Mouse (Mus musculus) MEL (cell line): ENCODE measurements at regions not wholly inside any gene's neighbourhood (a gene's known extent, or its start where the extent isn't known, plus 50 kb on each side); places are given as distances from the start of the nearest gene placed in this dataset.

Experiments used
- DNase-seq: peaks from one replicate; pipeline ENCODE4 v3.0.0; 2011; ENCODE audit warnings: low read depth, low spot score
- H3K27ac ChIP-seq: 2 replicates; pipeline ENCODE4 v1.5.1; 2012; ENCODE audit warnings: low read depth, mild to moderate bottlenecking, control low read depth, low read length, moderate library complexity; ENCODE audit not compliant: control insufficient read depth
- H3K27me3 ChIP-seq, 2 experiments: fragments of 150-350 bp in 1 of 2; sonication (generic) in 1 of 2; 2 replicates each; pipeline ENCODE4 v1.6.1; 2012; ENCODE audit warnings: low read length in 2 of 2, mild to moderate bottlenecking in 2 of 2, improper control_type of control experiment in 1 of 2, moderate library complexity in 1 of 2; ENCODE audit not compliant: insufficient read depth in 2 of 2, control insufficient read depth in 1 of 2
- H3K36me3 ChIP-seq, 2 experiments: 2 replicates each; pipeline ENCODE4 v1.6.1; 2012 to 2014; ENCODE audit warnings: low read length in 2 of 2, improper control_type of control experiment in 1 of 2, inconsistent platforms in 1 of 2, mild to moderate bottlenecking in 1 of 2; ENCODE audit not compliant: insufficient read depth in 2 of 2, control insufficient read depth in 1 of 2
- H3K4me1 ChIP-seq, 2 experiments: fragments of 150-350 bp in 1 of 2; sonication (generic) in 1 of 2; 2 replicates each; pipeline ENCODE4 v1.6.1; 2012; ENCODE audit warnings: low read length in 2 of 2, improper control_type of control experiment in 1 of 2, mild to moderate bottlenecking in 1 of 2; ENCODE audit not compliant: insufficient read depth in 2 of 2, control insufficient read depth in 1 of 2
- H3K4me3 ChIP-seq, 2 experiments: fragments of 150-350 bp in 1 of 2; sonication (generic) in 1 of 2; 2 replicates each; pipeline ENCODE4 v1.5.1; 2012; ENCODE audit warnings: low read depth in 2 of 2, low read length in 2 of 2, mild to moderate bottlenecking in 2 of 2, moderate library complexity in 2 of 2, control low read depth in 1 of 2, improper control_type of control experiment in 1 of 2; ENCODE audit not compliant: control insufficient read depth in 1 of 2, insufficient read depth in 1 of 2
- H3K79me2 ChIP-seq: 2 replicates; pipeline ENCODE4 v1.6.1; 2012; ENCODE audit warnings: mild to moderate bottlenecking, low read length, moderate library complexity; ENCODE audit not compliant: control insufficient read depth, poor library complexity, insufficient read depth
- H3K9ac ChIP-seq: 2 replicates; pipeline ENCODE4 v1.6.1; 2012; ENCODE audit warnings: low read depth, mild to moderate bottlenecking, control low read depth, low read length, moderate library complexity; ENCODE audit not compliant: control insufficient read depth, poor library complexity, severe bottlenecking
- H3K9me3 ChIP-seq: fragments of 150-350 bp; sonication (generic); replicated peaks from 2 replicates; pipeline ENCODE4 v1.6.1; 2012; ENCODE audit warnings: mild to moderate bottlenecking, low read length, improper control_type of control experiment, moderate library complexity; ENCODE audit not compliant: insufficient read depth
- CHD1 ChIP-seq: IDR thresholded peaks from 2 replicates; pipeline ENCODE4 v1.6.1; 2012; ENCODE audit warnings: low read depth, mild to moderate bottlenecking, inconsistent platforms, low read length, improper control_type of control experiment
- CHD2 ChIP-seq: IDR thresholded peaks from 2 replicates; pipeline ENCODE4 v1.6.1; 2011; ENCODE audit warnings: low read length, improper control_type of control experiment
- E2F4 ChIP-seq: IDR thresholded peaks from 2 replicates; pipeline ENCODE4 v1.6.1; 2011; ENCODE audit warnings: low read depth, low read length, improper control_type of control experiment, borderline replicate concordance
- ELF1 ChIP-seq: IDR thresholded peaks from 2 replicates; pipeline ENCODE4 v1.6.1; 2014; ENCODE audit warnings: low read depth, mild to moderate bottlenecking, inconsistent platforms, low read length, improper control_type of control experiment, moderate library complexity
- EP300 ChIP-seq, 2 experiments: IDR thresholded peaks; 2 replicates each; pipeline ENCODE4 v1.6.1; 2011; ENCODE audit warnings: improper control_type of control experiment in 2 of 2, low read length in 2 of 2, low read depth in 1 of 2, mild to moderate bottlenecking in 1 of 2
- GABPA ChIP-seq: IDR thresholded peaks from 2 replicates; pipeline ENCODE4 v1.6.1; 2012; ENCODE audit warnings: low read depth, mild to moderate bottlenecking, inconsistent platforms, low read length, improper control_type of control experiment, moderate library complexity
- HCFC1 ChIP-seq: IDR thresholded peaks from 2 replicates; pipeline ENCODE4 v1.6.1; 2012; ENCODE audit warnings: low read depth, mild to moderate bottlenecking, inconsistent platforms, low read length, improper control_type of control experiment, moderate library complexity
- MAZ ChIP-seq: IDR thresholded peaks from 2 replicates; pipeline ENCODE4 v1.6.1; 2012; ENCODE audit warnings: low read depth, mild to moderate bottlenecking, inconsistent platforms, low read length, improper control_type of control experiment
- MYC ChIP-seq: IDR thresholded peaks from 2 replicates; pipeline ENCODE4 v1.6.1; 2011; ENCODE audit warnings: low read depth, mild to moderate bottlenecking, low read length, improper control_type of control experiment, moderate library complexity
- POLR2A ChIP-seq, 2 experiments: IDR thresholded peaks; 2 replicates each; pipeline ENCODE4 v1.6.1; 2011 to 2012; ENCODE audit warnings: low read length in 2 of 2, mild to moderate bottlenecking in 2 of 2, control low read depth in 1 of 2, improper control_type of control experiment in 1 of 2, low read depth in 1 of 2, moderate library complexity in 1 of 2; ENCODE audit not compliant: control insufficient read depth in 1 of 2, insufficient read depth in 1 of 2, poor library complexity in 1 of 2
- SIN3A ChIP-seq: IDR thresholded peaks from 2 replicates; pipeline ENCODE4 v1.6.1; 2012; ENCODE audit warnings: low read length, improper control_type of control experiment, inconsistent platforms
- TAL1 ChIP-seq: IDR thresholded peaks from 2 replicates; pipeline ENCODE4 v1.6.1; 2012; ENCODE audit warnings: mild to moderate bottlenecking, inconsistent platforms, low read length, moderate library complexity, mixed read lengths
- TBP ChIP-seq: IDR thresholded peaks from 2 replicates; pipeline ENCODE4 v1.8.0; 2011; ENCODE audit warnings: low read depth, low read length, improper control_type of control experiment
- UBTF ChIP-seq: IDR thresholded peaks from 2 replicates; pipeline ENCODE4 v1.6.1; 2012; ENCODE audit warnings: low read depth, mild to moderate bottlenecking, inconsistent platforms, low read length, improper control_type of control experiment, moderate library complexity, borderline replicate concordance; ENCODE audit not compliant: insufficient read depth
- USF1 ChIP-seq: IDR thresholded peaks from 2 replicates; pipeline ENCODE4 v1.6.1; 2014; ENCODE audit warnings: low read depth, mild to moderate bottlenecking, inconsistent platforms, low read length, improper control_type of control experiment, moderate library complexity
- ZC3H11A ChIP-seq: IDR thresholded peaks from 2 replicates; pipeline ENCODE4 v1.6.1; 2012; ENCODE audit warnings: low read depth, mild to moderate bottlenecking, inconsistent platforms, low read length, improper control_type of control experiment

DNA sequence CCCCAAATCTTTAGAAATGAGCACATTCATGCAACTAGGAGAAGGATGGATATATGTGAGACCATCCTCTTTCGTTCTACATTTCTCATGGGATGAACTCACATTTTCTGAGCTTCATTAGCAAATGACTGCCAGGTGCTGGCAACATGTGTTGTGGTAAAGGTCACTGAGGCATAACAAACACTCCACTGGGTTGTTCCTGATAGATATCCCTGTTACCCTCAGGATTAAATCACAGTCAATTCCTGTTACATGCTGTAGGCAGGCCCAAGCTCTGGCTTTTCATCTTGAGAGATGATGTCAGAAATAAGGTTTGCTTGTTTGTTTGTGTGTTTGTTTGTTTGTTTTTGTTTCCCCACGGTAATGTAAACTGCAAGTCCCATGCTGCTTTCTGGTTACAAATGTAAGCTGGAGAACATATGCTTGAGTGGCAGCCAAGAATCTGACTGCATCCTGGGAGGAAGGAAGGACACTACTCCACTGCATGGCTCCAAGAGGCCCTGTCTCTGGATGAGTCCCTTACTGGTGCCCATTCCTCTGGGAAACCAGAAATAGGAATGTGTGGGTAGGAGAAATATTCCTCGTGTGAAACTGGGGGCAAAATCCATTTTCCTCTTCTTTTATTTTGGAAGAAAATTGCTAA is 176.4 kb downstream of the Cth start:
- no peak for DNase-seq

DNA sequence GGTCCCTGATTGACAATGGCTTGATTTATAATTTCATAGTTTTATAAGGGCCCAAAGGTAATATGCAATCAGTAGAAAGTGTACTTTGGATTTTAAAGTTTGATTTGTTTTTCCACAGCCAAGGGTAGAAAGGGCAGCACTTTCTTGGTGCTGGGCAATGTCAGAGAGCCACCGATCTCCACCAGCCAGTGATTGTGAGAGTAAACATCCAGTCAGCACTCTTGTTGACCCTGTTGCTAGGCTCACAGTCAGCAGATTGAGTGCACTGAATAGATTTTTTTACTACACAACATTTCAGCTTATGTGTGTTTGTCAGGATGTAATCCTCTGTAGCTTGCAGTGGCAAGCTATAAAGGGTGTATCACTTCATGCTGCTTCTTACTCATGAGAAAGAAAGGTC is 176.3 kb downstream of the Ptger3 start:
- H3K9me3 ChIP-seq: no peaks in the 10 kb centered on the region
- H3K4me1 ChIP-seq: no peaks in the 10 kb centered on the region
- H3K27me3 ChIP-seq: no peaks in the 10 kb centered on the region
- no peak overlapping the region for H3K9ac ChIP-seq
- DNase-seq: no peak
- H3K27ac ChIP-seq: no peak overlapping the region
- H3K4me3 ChIP-seq: no peak overlapping the region
- TF ChIP-seq MAZ (no peak), POLR2A (IDR thresholded peaks at IDR 0.05; ENCODE audit: control insufficient read depth in 1 of 2, insufficient read depth in 1 of 2, low read depth in 1 of 2, low read length in 2 of 2, poor library complexity in 1 of 2) (no peak), HCFC1 (no peak)
- H3K36me3 ChIP-seq: no peaks in the 10 kb centered on the region
- H3K79me2 ChIP-seq: no peaks in the 10 kb centered on the region

More for the DNA sequence above, 176.4 kb downstream of the Cth start:
- Histone ChIP-seq H3K4me3 (no peak overlapping the region), H3K4me1 (no peaks in the 10 kb centered on the region), H3K36me3 (no peaks in the 10 kb centered on the region), H3K9ac (no peak overlapping the region), H3K27me3 (no peaks in the 10 kb centered on the region), H3K27ac (no peak overlapping the region), H3K9me3 (no peaks in the 10 kb centered on the region), H3K79me2 (no peaks in the 10 kb centered on the region)
- no peak for TF ChIP-seq CHD2
- TF ChIP-seq ZC3H11A: no peak
- no peak for TF ChIP-seq CHD1
- no peak for TF ChIP-seq SIN3A
- no peak for TF ChIP-seq EP300 (IDR thresholded peaks at IDR 0.05; ENCODE audit: low read depth in 1 of 2, low read length in 2 of 2)
- no peak for TF ChIP-seq ELF1
- TF ChIP-seq TAL1: no peak
- TF ChIP-seq MAZ: no peak
- TF ChIP-seq USF1: no peak
- TF ChIP-seq GABPA: no peak
- TF ChIP-seq E2F4: no peak
- no peak for TF ChIP-seq UBTF
- no peak for TF ChIP-seq MYC
- TF ChIP-seq POLR2A (IDR thresholded peaks at IDR 0.05; ENCODE audit: control insufficient read depth in 1 of 2, insufficient read depth in 1 of 2, low read depth in 1 of 2, low read length in 2 of 2, poor library complexity in 1 of 2): no peak
- no peak for TF ChIP-seq TBP
